Mouse (Mus musculus): ENCODE measurements at regions not wholly inside any gene's neighbourhood (a gene's known extent, or its start where the extent isn't known, plus 50 kb on each side); places are given as distances from the start of the nearest gene placed in this dataset.
A peak's percentile ranks its signal among the peaks of the same experiment; 100 is the strongest.

- no peak for DNase-seq (ENCODE audit: extremely low spot score)
These were observed 454.6 kb upstream of the Ptprd start for GRCm38 (mm10) chr4:78666326-78666725.

GRCm38 (mm10) chr4:78642773-78643172, 431.0 kb upstream of the Ptprd start:
- DNase-seq (ENCODE audit: extremely low spot score) = peak; percentile 3

- DNase-seq (ENCODE audit: extremely low spot score) = peak; percentile 20
These were observed 394.7 kb upstream of the Ptprd start for GRCm38 (mm10) chr4:78606461-78606830.

GRCm38 (mm10) chr4:78605763-78606460, 394.2 kb upstream of the Ptprd start:
- DNase-seq (ENCODE audit: extremely low spot score) = no peak

- DNase-seq (ENCODE audit: extremely low spot score) = no peak
These were observed 369.8 kb upstream of the Ptprd start for GRCm38 (mm10) chr4:78581590-78581989.

- DNase-seq (ENCODE audit: extremely low spot score) = no peak
These were observed 353.6 kb upstream of the Ptprd start for GRCm38 (mm10) chr4:78565356-78565755.

All from embryo, embryonic 9.5 days (tissue).